Comparison of ENCODE assay signal across 7 mouse cellular contexts in the genomic region with DNA sequence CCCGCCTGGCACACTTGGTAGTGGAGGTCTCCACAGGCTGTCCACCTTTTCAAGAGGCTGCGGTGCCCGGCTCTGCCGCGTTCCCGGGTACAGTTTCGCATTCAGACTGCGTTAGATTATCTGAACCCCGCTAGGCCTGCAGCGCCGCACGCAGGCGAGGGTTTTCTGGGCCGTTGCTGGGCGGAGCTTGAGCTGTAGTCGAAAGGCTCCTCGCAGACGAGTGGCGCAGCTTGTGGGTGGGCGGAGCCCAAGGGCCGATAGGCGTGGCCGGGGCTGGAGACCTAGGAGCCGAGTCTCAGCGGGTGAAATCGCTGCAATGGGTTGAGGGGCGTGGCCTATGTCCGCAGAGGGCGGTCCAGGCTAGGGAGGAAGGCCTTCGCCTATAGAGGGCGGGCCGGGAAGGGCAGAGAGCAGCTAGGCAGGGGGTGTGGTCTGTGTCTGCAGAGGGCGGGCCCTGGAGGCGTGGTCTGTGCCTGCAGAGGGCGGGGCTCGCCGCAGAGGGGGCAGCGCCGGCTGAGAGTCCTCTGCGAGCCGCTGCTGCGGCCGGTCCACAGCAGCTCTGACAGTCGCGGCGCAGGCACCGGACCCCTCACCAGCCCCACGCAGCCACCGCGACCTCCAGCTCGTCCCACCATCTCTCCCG. TPM values are rescaled to one million over a fixed set of nuclear protein-coding genes. Genes with fewer than 3 reads are reported as not detected.
DNase-seq lines count a peak whose midpoint lies in the region; ATAC-seq lines count a peak whose summit lies in the region.

No protein-coding gene starts in this region.

- no peaks in the 10 kb centered on the region for H3K9me3 ChIP-seq in embryonic facial prominence, embryonic 12.5 days
- no peaks in the 10 kb centered on the region for H3K9me3 ChIP-seq in limb, embryonic 11.5 days (ENCODE audit: control insufficient read depth, low read length)
- no peaks in the 10 kb centered on the region for H3K9me3 ChIP-seq in midbrain, embryonic 14.5 days (ENCODE audit: control insufficient read depth, low read length)

- H3K27me3 ChIP-seq in embryonic facial prominence, embryonic 12.5 days: no peaks in the 10 kb centered on the region
- no peaks in the 10 kb centered on the region for H3K27me3 ChIP-seq in limb, embryonic 11.5 days (ENCODE audit: control insufficient read depth, insufficient read depth, low read length)
- H3K27me3 ChIP-seq in midbrain, embryonic 14.5 days (ENCODE audit: control insufficient read depth, insufficient read depth, low read length): no peaks in the 10 kb centered on the region

- H3K27ac ChIP-seq in embryonic facial prominence, embryonic 12.5 days: peak overlapping the region; percentile 85
- peak overlapping the region; percentile 70; the same call in 1 of the 2 replicates for H3K27ac ChIP-seq in limb, embryonic 11.5 days (replicated peaks; ENCODE audit: low read depth, low read length)
- peak overlapping the region; percentile 84 for H3K27ac ChIP-seq in midbrain, embryonic 14.5 days (replicated peaks; ENCODE audit: low read depth, low read length)

- no peaks in the 10 kb centered on the region for H3K36me3 ChIP-seq in embryonic facial prominence, embryonic 12.5 days
- no peaks in the 10 kb centered on the region for H3K36me3 ChIP-seq in limb, embryonic 11.5 days (ENCODE audit: control insufficient read depth, insufficient read depth, low read length)
- H3K36me3 ChIP-seq in midbrain, embryonic 14.5 days (ENCODE audit: control insufficient read depth, insufficient read depth, low read length): no peaks in the 10 kb centered on the region

- peak overlapping the region; percentile 97 for H3K4me2 ChIP-seq in embryonic facial prominence, embryonic 12.5 days (replicated peaks)
- H3K4me2 ChIP-seq in limb, embryonic 11.5 days (ENCODE audit: low read depth, severe bottlenecking): peak overlapping the region; percentile 98
- peak overlapping the region; percentile 94 for H3K4me2 ChIP-seq in midbrain, embryonic 14.5 days (ENCODE audit: low read length)

- peak; percentile 98 for DNase-seq in adrenal gland, postnatal 25 days
- peak; percentile 100 for DNase-seq in heart, adult 11 months
- DNase-seq in kidney, adult 18-20 months: peak; percentile 99
- peak; percentile 100 for DNase-seq in limb, embryonic 11.5 days (ENCODE audit: low spot score)
- DNase-seq in midbrain, embryonic 14.5 days: peak; percentile 97
- peak; percentile 98 for DNase-seq in spleen, adult 18-20 months

- peak overlapping the region; percentile 89 for H3K9ac ChIP-seq in embryonic facial prominence, embryonic 12.5 days
- peak overlapping the region; percentile 89 for H3K9ac ChIP-seq in limb, embryonic 11.5 days (ENCODE audit: low read length)
- peak overlapping the region; percentile 84 for H3K9ac ChIP-seq in midbrain, embryonic 14.5 days (replicated peaks; ENCODE audit: low read length)

- peak; percentile 93 for ATAC-seq in embryonic facial prominence, embryonic 12.5 days (ENCODE audit: insufficient number of reproducible peaks, insufficient read depth, low FRiP score, low TSS enrichment)
- ATAC-seq in limb, embryonic 11.5 days (ENCODE audit: insufficient number of reproducible peaks, low FRiP score, low TSS enrichment, low read depth): peak; percentile 98
- peak; percentile 97 for ATAC-seq in midbrain, embryonic 14.5 days (ENCODE audit: low FRiP score, low TSS enrichment)

- WGBS in embryonic facial prominence, embryonic 12.5 days: under 1% methylated on average over 51 of the region's 52 CpGs
- under 1% methylated on average over 42 of the region's 52 CpGs for WGBS in limb, embryonic 11.5 days
- under 1% methylated on average over 52 of the region's 52 CpGs for WGBS in midbrain, embryonic 14.5 days

- peak overlapping the region; percentile 75 for H3K4me3 ChIP-seq in embryonic facial prominence, embryonic 12.5 days
- peak overlapping the region; percentile 71 for H3K4me3 ChIP-seq in limb, embryonic 11.5 days (ENCODE audit: low read depth, low read length)
- H3K4me3 ChIP-seq in midbrain, embryonic 14.5 days (replicated peaks; ENCODE audit: low read depth, low read length): peak overlapping the region; percentile 71

- peaks cover 34% of the 10 kb centered on the region for H3K4me1 ChIP-seq in embryonic facial prominence, embryonic 12.5 days
- peaks cover 26% of the 10 kb centered on the region for H3K4me1 ChIP-seq in limb, embryonic 11.5 days (ENCODE audit: control insufficient read depth, insufficient read depth, low read length)
- peaks cover 19% of the 10 kb centered on the region for H3K4me1 ChIP-seq in midbrain, embryonic 14.5 days (ENCODE audit: control insufficient read depth, insufficient read depth, low read length)

RNA-seq across cellular contexts. Expression of a gene that starts 28.7 kb away (rescaled TPM):
- not detected in 2 replicates for total RNA-seq in adrenal gland, postnatal 25 days (2021)
- not detected in 2 replicates for polyA plus RNA-seq in embryonic facial prominence, embryonic 12.5 days (2016; fragmentation: Nextera tagmentation; extraction: Ambion mirVana)
- polyA plus RNA-seq in limb, embryonic 11.5 days (2014; fragmentation: Nextera tagmentation; extraction: Ambion mirVana): not detected in 2 replicates
- not detected in 2 replicates for polyA plus RNA-seq in midbrain, embryonic 14.5 days (2014; fragmentation: Nextera tagmentation; extraction: Ambion mirVana)

RNA-seq across cellular contexts. Expression of a gene that starts 43.9 kb away (rescaled TPM):
- total RNA-seq in adrenal gland, postnatal 25 days (2021): 14.4 and 15.0 TPM in 2 replicates
- polyA plus RNA-seq in embryonic facial prominence, embryonic 12.5 days (2016; fragmentation: Nextera tagmentation; extraction: Ambion mirVana): 6.1 and 6.4 TPM in 2 replicates
- 3.7 and 3.9 TPM in 2 replicates for polyA plus RNA-seq in limb, embryonic 11.5 days (2014; fragmentation: Nextera tagmentation; extraction: Ambion mirVana)
- 5.2 and 6.2 TPM in 2 replicates for polyA plus RNA-seq in midbrain, embryonic 14.5 days (2014; fragmentation: Nextera tagmentation; extraction: Ambion mirVana)

RNA-seq across cellular contexts. Expression of a gene that starts 48.4 kb away (rescaled TPM):
- 124 and 138 TPM in 2 replicates for total RNA-seq in adrenal gland, postnatal 25 days (2021)
- 25.6 and 27.1 TPM in 2 replicates for polyA plus RNA-seq in embryonic facial prominence, embryonic 12.5 days (2016; fragmentation: Nextera tagmentation; extraction: Ambion mirVana)
- 15.4 and 17.0 TPM in 2 replicates for polyA plus RNA-seq in limb, embryonic 11.5 days (2014; fragmentation: Nextera tagmentation; extraction: Ambion mirVana)
- 14.1 and 15.2 TPM in 2 replicates for polyA plus RNA-seq in midbrain, embryonic 14.5 days (2014; fragmentation: Nextera tagmentation; extraction: Ambion mirVana)

Comparison
In these comparisons a context has a peak if more than half of its experiments do, and no peak if none do; other contexts are left out.
1. Peak in every context shown above with its lines: DNase-seq, ATAC-seq, H3K4me3 ChIP-seq and H3K27ac ChIP-seq.